Mouse (Mus musculus) hindbrain, embryonic 10.5 days (tissue): Measurements from ENCODE around the gene Nelfb. TPM values are rescaled to one million over a fixed set of nuclear protein-coding genes. Genes with fewer than 3 reads are reported as not detected.

Experiments
- DNase-seq: peaks from one replicate; pipeline ENCODE4 v3.0.0-alpha.2; 2017; ENCODE audit warnings: low spot score
- H3K27ac ChIP-seq: fragments of 300-500 bp; sonication (generic); 2 replicates; pipeline ENCODE4 v1.5.1; 2016; ENCODE audit warnings: mild to moderate bottlenecking, moderate library complexity
- H3K27me3 ChIP-seq: fragments of 300-500 bp; sonication (generic); 2 replicates; pipeline ENCODE4 v1.6.1; 2016; ENCODE audit warnings: mild to moderate bottlenecking; ENCODE audit not compliant: poor library complexity, insufficient read depth, severe bottlenecking
- H3K36me3 ChIP-seq: fragments of 300-500 bp; sonication (generic); 2 replicates; pipeline ENCODE4 v1.6.1; 2016; ENCODE audit warnings: mild to moderate bottlenecking, moderate library complexity
- H3K4me1 ChIP-seq: fragments of 300-500 bp; sonication (generic); replicated peaks from 2 replicates; pipeline ENCODE4 v1.6.1; 2016; ENCODE audit warnings: mild to moderate bottlenecking
- H3K4me3 ChIP-seq: fragments of 300-500 bp; sonication (generic); 2 replicates; pipeline ENCODE4 v1.5.1; 2016; ENCODE audit warnings: mild to moderate bottlenecking, moderate library complexity
- H3K9me3 ChIP-seq: fragments of 300-500 bp; sonication (generic); 2 replicates; pipeline ENCODE4 v1.6.1; 2016; ENCODE audit warnings: mild to moderate bottlenecking, moderate library complexity
- WGBS: fragments of 180-500 bp; shearing (Covaris S2); methylation state at CpG from one replicate; pipeline ENCODE4 v1.1.7; 2016; 5-methylcytosine and 5-hydroxymethylcytosine counted together
- polyA plus RNA-seq: library from polyadenylated mRNA; unstranded; fragments of >200 nt; fragmentation: Nextera tagmentation; extraction: Ambion mirVana; gene quantifications from 2 replicates; pipeline ENCODE4 v1.2.1, GENCODE M21; 2016

Nelfb gene
- polyA plus RNA-seq, 1 experiment from 2014 or later = 123 TPM

- H3K4me1 ChIP-seq = peaks cover 24% of the 10 kb centered on the region
- DNase-seq = no peak
- no peak overlapping the region for H3K4me3 ChIP-seq
- H3K36me3 ChIP-seq = peaks cover 67% of the 10 kb centered on the region
- WGBS = 85% methylated on average over 1 of the region's 1 CpGs
- H3K27me3 ChIP-seq = peaks cover 5% of the 10 kb centered on the region; the same call in 1 of the 2 replicates
- no peaks in the 10 kb centered on the region for H3K9me3 ChIP-seq
- no peak overlapping the region for H3K27ac ChIP-seq
These were observed 3.7 kb downstream of the Nelfb start for GRCm38 (mm10) chr2:25207593-25207992.

GRCm38 (mm10) chr2:25203631-25204214 lies 7.6 kb downstream of the Nelfb start:
- Histone ChIP-seq H3K9me3 (no peaks in the 10 kb centered on the region), H3K27me3 (no peaks in the 10 kb centered on the region), H3K27ac (no peak overlapping the region), H3K36me3 (peaks cover 99% of the 10 kb centered on the region), H3K4me3 (no peak overlapping the region), H3K4me1 (peaks cover under 1% of the 10 kb centered on the region; the same call in 1 of the 2 replicates)
- 79% methylated on average over 4 of the region's 4 CpGs for WGBS
- no peak for DNase-seq

- Histone ChIP-seq H3K27ac (no peak overlapping the region), H3K36me3 (peaks cover 74% of the 10 kb centered on the region), H3K4me1 (peaks cover 17% of the 10 kb centered on the region), H3K27me3 (peaks cover 21% of the 10 kb centered on the region), H3K9me3 (no peaks in the 10 kb centered on the region), H3K4me3 (no peak overlapping the region)
- 97% methylated on average over 2 of the region's 2 CpGs for WGBS
- no peak for DNase-seq
These were observed 10.7 kb downstream of the Nelfb start for GRCm38 (mm10) chr2:25200631-25201030.

GRCm38 (mm10) chr2:25197946-25198345 lies 13.3 kb downstream of the Nelfb start:
- Histone ChIP-seq H3K4me3 (no peak overlapping the region), H3K4me1 (peaks cover 34% of the 10 kb centered on the region), H3K36me3 (peaks cover 47% of the 10 kb centered on the region), H3K27me3 (peaks cover 43% of the 10 kb centered on the region), H3K9me3 (no peaks in the 10 kb centered on the region), H3K27ac (no peak overlapping the region)
- DNase-seq = no peak

GRCm38 (mm10) chr2:25197191-25197590 lies 14.1 kb downstream of the Nelfb start:
- DNase-seq = no peak
- Histone ChIP-seq H3K27ac (no peak overlapping the region), H3K4me1 (peaks cover 34% of the 10 kb centered on the region), H3K4me3 (no peak overlapping the region), H3K36me3 (peaks cover 40% of the 10 kb centered on the region), H3K9me3 (no peaks in the 10 kb centered on the region), H3K27me3 (peaks cover 43% of the 10 kb centered on the region)
- WGBS = 29% methylated on average over 2 of the region's 2 CpGs

- H3K27me3 ChIP-seq = peaks cover 43% of the 10 kb centered on the region
- H3K4me1 ChIP-seq = peaks cover 34% of the 10 kb centered on the region
- H3K36me3 ChIP-seq = peaks cover 31% of the 10 kb centered on the region
- DNase-seq = no peak
- H3K27ac ChIP-seq = no peak within 1 kb of the TSS; the same call in 1 of the 2 replicates
- WGBS = 14% methylated on average over 8 of the region's 8 CpGs
- H3K9me3 ChIP-seq = no peaks in the 10 kb centered on the region
- H3K4me3 ChIP-seq = peak within 1 kb of the TSS; percentile 38
These were observed 14.9 kb downstream of the Nelfb start, which contains the start of gene Tor4a for GRCm38 (mm10) chr2:25196172-25196954. Tor4a (minus strand) TSS chr2:25196886.

GRCm38 (mm10) chr2:25195211-25196156 lies 15.8 kb downstream of the Nelfb start:
- Histone ChIP-seq H3K36me3 (peaks cover 23% of the 10 kb centered on the region), H3K9me3 (no peaks in the 10 kb centered on the region), H3K27ac (no peak overlapping the region; the same call in 1 of the 2 replicates), H3K4me1 (peaks cover 34% of the 10 kb centered on the region), H3K4me3 (peak overlapping the region; percentile 38), H3K27me3 (peaks cover 43% of the 10 kb centered on the region)
- 20% methylated on average over 55 of the region's 55 CpGs for WGBS
- DNase-seq = no peak

- H3K36me3 ChIP-seq = peaks cover 14% of the 10 kb centered on the region
- H3K27me3 ChIP-seq = peaks cover 43% of the 10 kb centered on the region
- H3K4me1 ChIP-seq = peaks cover 34% of the 10 kb centered on the region
- H3K4me3 ChIP-seq = peak overlapping the region; percentile 38; the same call in 1 of the 2 replicates
- H3K9me3 ChIP-seq = no peaks in the 10 kb centered on the region
- no peak for DNase-seq
- whole genome bisulfite sequencing = 87% methylated on average over 17 of the region's 17 CpGs
- no peak overlapping the region for H3K27ac ChIP-seq
These were observed 16.7 kb downstream of the Nelfb start for GRCm38 (mm10) chr2:25194486-25195171.

GRCm38 (mm10) chr2:25194006-25194405 lies 17.3 kb downstream of the Nelfb start:
- DNase-seq = no peak
- H3K4me3 ChIP-seq = no peak overlapping the region
- 77% methylated on average over 5 of the region's 5 CpGs for WGBS

GRCm38 (mm10) chr2:25193330-25193770 lies 17.9 kb downstream of the Nelfb start:
- peaks cover 34% of the 10 kb centered on the region for H3K4me1 ChIP-seq
- H3K27ac ChIP-seq = peak overlapping the region; percentile 64
- peak; percentile 86 for DNase-seq
- H3K9me3 ChIP-seq = no peaks in the 10 kb centered on the region
- H3K4me3 ChIP-seq = peak overlapping the region; percentile 24
- H3K36me3 ChIP-seq = peaks cover 2% of the 10 kb centered on the region
- peaks cover 43% of the 10 kb centered on the region for H3K27me3 ChIP-seq
- 3% methylated on average over 6 of the region's 6 CpGs for WGBS

More at GRCm38 (mm10) chr2:25194006-25194405, 17.3 kb downstream of the Nelfb start:
- Histone ChIP-seq H3K27me3 (peaks cover 43% of the 10 kb centered on the region), H3K4me1 (peaks cover 34% of the 10 kb centered on the region), H3K36me3 (peaks cover 8% of the 10 kb centered on the region), H3K27ac (no peak overlapping the region), H3K9me3 (no peaks in the 10 kb centered on the region)

GRCm38 (mm10) chr2:25187841-25188240 lies 23.4 kb downstream of the Nelfb start:
- H3K27me3 ChIP-seq = peaks cover 6% of the 10 kb centered on the region
- H3K4me1 ChIP-seq = peaks cover 44% of the 10 kb centered on the region
- no peak overlapping the region for H3K4me3 ChIP-seq
- no peaks in the 10 kb centered on the region for H3K9me3 ChIP-seq
- H3K27ac ChIP-seq = no peak overlapping the region
- H3K36me3 ChIP-seq = peaks cover 20% of the 10 kb centered on the region
- DNase-seq = no peak
- WGBS = 81% methylated on average over 6 of the region's 6 CpGs

GRCm38 (mm10) chr2:25186575-25186930 lies 24.7 kb downstream of the Nelfb start:
- Histone ChIP-seq H3K4me1 (peaks cover 49% of the 10 kb centered on the region), H3K4me3 (peak overlapping the region; percentile 85), H3K36me3 (peaks cover 24% of the 10 kb centered on the region), H3K9me3 (no peaks in the 10 kb centered on the region), H3K27ac (peak overlapping the region; percentile 98), H3K27me3 (peaks cover 6% of the 10 kb centered on the region)
- no peak for DNase-seq
- 34% methylated on average over 5 of the region's 5 CpGs for WGBS
